Mouse (Mus musculus): Measurements from ENCODE around the gene Rpl15. TPM values are rescaled to one million over a fixed set of nuclear protein-coding genes. Genes with fewer than 3 reads are reported as not detected.
A peak's percentile ranks its signal among the peaks of the same experiment; 100 is the strongest.
"Not testable (repeated sequence)": the region's sequence is repeated elsewhere in the genome, so short reads cannot be mapped to it uniquely, and the experiment has no call there.

Gene Rpl15
- 1,000 to 10,000 TPM in 1 of 2 experiments, 100 to 1,000 TPM in 1; 891 to 1,133 TPM for polyA plus RNA-seq (2017; shearing (Covaris generic))

DNA sequence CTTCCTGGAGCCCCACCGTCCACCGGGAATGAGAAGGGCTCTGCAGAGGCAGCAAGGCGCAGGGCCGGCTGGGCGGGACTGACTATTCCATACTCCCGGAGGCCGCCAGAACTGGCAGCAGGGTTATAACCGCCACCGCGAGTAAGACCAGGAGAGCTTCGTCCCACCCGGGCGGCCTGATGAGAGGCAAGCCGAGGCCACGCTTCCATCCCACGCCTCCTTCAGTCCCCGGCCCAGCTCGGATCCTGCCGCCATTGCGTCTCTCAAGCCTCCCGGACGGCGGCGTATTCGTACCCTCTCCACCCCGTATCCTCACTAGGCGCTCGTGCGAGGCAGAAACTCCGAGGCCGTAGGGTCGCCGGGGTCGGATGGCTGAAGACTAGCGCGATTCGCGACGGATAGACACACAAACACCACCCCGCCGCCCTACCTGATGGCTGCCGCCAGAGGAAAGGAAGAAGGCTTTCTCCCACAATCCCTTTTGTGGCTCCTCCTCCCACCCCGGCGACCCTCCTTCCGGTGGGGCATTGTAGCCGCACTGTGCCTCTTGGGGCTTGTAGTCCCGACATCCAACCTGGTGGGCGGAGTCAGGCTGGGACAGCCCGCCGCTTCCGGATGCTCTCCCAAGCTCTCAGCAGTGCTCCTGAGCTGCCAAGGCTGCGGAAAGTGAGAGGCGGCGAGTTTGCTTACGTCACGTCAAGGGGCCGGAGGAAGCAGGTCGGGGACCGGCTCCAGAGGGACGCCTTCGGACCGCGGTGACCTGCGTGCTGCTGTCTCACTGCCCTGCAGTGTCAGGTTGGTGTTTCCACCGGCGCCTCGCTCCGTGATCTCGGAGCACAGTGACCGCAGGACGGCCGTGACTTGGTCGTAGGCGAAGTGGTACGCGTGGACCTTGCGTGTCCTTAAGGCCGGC lies at the start of gene Rpl15, which contains the start of gene Nkiras1:
Gene Rpl15 (minus strand): TSS at position 863 of the 913 bp plus-strand sequence.
Gene Nkiras1 (plus strand): TSS at position 608 of the 913 bp plus-strand sequence.
- ATAC-seq: peak; percentile 97

DNA sequence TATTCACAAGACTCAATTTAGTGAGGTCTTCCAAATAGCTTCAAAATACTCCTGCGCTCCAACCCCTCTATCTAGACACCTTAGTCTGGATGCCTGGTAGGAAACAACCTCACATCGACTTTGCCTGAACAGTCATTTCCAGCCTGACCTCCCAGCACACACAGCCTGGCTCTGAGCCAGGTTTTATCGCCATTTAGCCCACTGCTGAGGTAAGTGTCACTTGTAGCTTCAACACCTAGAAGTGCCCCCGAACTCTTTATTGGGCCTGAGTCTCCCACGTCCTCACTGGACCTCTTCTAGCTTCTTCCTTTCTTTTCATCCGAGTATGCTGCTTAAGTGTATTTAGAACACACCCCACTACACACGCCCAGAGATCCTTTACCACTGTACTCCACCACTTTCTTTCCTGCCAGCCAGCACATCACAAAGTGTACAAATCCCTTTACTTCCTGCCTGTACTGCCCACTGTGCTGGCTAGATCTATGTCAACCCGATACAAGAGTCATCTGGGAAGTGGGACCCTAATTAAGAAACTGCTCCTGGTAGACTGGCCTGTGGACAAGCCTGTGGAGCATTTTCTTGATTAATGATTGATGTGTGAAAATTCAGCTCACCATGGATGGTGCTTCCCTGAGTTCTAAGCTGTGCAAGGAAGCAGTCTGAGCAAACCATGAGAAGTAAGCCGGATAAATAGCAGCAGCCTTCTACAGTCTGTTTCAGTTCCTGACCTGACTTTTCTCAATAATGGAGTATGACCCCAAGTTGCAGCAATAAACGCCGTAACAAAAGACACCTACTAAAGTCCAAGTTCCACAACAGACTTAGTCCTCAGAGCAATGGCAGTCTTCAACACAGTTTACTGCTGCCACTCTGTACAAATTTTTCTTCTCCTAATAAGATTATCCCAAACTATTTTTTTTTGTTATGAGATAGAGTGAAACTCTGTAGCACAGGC lies 46.5 kb upstream of the Rpl15 start:
- no peak for ATAC-seq

DNA sequence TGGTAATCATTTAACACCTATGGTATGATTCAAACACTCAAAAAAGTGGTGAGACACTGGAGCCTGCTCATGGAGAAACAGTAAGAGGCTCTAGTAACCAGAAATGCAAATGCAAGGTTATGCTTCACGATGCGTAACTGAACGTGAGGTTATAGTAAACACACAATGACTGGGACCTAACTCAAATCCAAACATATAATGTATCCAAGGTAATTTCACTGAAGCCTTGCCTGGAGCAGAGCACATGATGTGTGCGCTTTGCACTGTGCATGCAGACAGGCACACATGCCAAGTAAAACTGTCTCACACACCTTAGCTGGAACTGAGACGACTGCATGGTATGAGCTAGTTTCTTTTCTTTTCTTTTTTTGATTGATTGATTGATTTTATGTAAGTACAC lies 33.0 kb upstream of the Rpl15 start:
- no peak for ATAC-seq

DNA sequence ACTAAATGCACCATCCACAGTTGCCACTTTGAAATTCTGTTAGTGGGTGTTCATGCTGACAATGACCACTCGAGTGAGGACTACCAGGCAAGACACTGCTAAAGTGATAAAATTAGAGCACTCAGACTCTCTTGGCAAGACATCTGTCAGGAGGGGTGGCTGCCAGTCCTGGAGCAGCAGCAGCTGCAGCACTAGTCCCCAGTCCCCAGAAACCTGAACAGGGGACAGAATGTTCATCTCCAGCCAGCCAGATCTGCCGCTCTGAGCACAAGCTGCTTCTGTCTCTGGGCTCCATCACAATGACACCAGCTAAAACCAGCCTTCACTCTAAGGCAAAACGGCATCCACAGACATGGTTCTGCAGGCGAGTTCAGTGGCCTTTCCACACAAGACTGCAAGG lies 32.1 kb upstream of the Rpl15 start:
- no peak for ATAC-seq

DNA sequence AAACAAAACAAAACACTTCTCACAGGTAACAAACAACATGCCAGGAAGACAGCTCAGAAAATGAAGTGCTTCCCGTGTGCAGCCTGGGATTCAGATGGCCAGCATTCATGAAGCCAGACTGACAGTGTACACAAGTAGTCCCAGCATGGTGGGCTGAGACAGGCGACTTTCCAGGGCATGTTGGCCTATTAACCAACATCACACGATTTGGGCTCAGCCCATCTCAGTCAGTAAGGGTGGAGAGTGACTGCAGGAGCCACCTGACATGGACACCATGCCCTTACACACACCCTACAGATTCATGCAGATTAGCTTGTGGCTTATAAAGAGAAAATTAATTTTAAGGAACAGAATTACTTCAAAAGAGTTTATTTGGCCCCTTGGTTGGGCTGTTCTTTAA lies 31.6 kb upstream of the Rpl15 start:
- no peak for ATAC-seq

- ATAC-seq: peak; percentile 30
These were observed 30.4 kb upstream of the Rpl15 start for GRCm38 (mm10) chr14:18301591-18301990.

DNA sequence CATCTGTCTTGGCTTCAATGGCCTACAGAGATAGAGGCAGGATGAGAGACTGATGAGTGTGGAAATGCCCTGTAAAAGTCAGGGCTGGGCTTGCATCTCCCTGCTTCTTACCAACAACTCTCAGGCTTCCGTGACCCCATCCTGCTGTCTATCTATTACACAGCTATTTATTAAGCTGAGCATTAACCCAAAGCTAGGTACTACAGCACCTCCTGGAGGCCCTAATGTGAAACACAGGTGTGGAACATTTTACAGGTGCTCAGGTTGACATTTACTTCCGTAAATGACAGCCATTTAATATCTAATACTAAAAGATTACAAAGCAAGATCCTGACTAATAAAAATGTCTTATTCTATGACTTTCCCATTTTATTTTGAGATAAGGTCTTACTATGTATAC lies 29.5 kb upstream of the Rpl15 start:
- peak; percentile 59 for ATAC-seq

- peak; percentile 61 for ATAC-seq
These were observed 27.7 kb upstream of the Rpl15 start for GRCm38 (mm10) chr14:18298874-18299273.

- ATAC-seq: no peak
These were observed 26.2 kb upstream of the Rpl15 start for GRCm38 (mm10) chr14:18297441-18297840.

DNA sequence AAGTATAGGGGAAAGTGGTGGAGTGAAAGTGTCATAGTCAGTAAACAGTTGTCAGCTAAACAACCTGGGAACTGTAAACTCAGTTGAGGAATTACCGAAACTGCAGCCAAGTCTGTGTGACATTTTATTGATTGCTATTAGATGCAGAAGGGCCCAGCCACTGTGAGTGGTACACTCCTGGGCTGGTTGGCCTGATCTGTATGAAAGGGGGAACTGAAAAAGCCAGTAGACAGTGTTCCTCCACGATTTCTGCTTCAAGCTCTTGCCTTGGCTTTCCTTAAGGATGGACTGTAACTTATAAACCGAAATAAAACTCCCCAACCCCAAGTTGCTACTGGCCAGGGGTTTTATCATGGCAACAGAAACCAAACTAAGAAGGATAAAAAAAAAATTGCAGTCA lies 21.4 kb upstream of the Rpl15 start:
- ATAC-seq: no peak

GRCm38 (mm10) chr14:18292111-18292510 lies 20.9 kb upstream of the Rpl15 start:
- no peak for ATAC-seq

DNA sequence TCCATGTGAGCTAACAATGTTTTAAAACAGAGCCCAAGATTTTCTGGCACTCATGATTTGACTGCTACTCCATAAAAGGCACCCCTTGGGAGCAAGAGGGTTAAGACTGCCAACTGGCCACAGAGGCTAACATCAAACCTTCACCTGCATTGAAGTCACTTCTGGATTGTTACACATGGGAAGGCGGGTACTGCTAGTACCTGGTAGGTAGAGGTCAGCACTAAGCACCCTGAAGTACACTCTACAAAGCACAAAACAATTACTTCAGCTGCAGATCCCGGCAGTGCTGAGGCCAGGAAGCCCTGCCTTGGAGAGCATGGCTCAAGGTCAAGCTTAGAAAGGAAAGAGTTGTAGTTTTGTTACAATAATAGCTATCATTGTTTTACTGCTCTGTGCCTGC lies 16.2 kb upstream of the Rpl15 start:
- ATAC-seq: no peak

DNA sequence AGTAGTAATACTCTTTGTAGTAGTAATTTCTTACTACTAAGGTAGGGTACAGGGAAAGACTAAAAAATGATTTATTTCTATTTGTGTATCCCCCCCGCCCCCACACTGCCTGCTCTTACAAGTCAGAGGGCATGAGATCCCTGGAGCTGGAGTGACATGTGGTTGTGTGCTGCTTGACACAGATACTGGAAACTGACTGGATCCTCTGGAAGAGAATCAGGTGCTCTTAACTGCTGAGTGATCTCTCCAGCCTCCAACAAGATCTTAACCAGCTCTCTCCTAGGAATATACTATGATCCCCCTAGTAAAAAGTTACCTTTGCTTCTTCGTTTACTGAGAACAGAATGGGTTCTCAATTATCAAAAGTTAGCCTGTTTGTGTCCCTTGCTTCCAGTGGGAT lies 15.2 kb upstream of the Rpl15 start:
- no peak for ATAC-seq

DNA sequence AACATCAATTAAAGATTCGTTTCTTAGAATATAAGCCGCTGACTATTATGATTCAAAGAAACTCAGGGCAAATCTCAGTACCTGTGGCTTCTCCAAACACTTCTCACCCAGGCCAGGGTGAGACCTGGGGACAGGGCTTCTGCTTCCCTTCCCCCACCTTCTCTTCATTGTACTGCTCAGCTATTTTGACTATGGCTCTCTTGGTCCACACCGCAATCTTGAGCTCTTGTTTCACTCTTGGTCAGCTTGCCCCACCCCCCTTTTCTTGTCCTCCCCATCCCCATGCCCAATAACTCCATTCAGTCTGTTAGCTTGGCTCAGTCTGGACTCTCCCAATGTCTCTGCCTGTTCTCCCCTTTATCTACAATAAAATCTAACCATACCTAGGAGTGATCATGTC lies 14.3 kb upstream of the Rpl15 start:
- ATAC-seq: no peak

- peak; percentile 77 for ATAC-seq
These were observed 13.4 kb upstream of the Rpl15 start for GRCm38 (mm10) chr14:18284581-18284980.

DNA sequence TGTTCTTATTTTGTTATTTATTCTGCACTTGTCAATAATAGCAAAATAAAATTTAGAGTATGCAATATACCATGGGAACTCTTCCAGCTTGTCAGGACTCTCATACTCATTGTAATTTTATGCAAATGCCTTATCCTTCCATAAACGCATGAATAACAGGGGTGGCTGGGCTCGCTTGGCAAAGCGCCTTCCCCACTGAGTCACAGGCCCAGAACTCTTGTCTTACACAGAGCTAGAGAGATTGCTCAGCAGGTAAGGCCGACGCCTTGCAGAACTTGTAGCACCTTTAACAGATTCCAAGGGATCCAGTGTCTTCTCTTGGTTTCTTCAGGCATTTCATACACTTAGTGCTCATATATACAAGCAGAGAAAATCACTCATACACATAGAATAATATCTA lies 9.2 kb upstream of the Rpl15 start:
- ATAC-seq: no peak

GRCm38 (mm10) chr14:18274526-18274925 lies 3.3 kb upstream of the Rpl15 start:
- ATAC-seq: no peak

- no peak for ATAC-seq
These were observed 475 bp upstream of the Rpl15 start for GRCm38 (mm10) chr14:18271666-18272065.

DNA sequence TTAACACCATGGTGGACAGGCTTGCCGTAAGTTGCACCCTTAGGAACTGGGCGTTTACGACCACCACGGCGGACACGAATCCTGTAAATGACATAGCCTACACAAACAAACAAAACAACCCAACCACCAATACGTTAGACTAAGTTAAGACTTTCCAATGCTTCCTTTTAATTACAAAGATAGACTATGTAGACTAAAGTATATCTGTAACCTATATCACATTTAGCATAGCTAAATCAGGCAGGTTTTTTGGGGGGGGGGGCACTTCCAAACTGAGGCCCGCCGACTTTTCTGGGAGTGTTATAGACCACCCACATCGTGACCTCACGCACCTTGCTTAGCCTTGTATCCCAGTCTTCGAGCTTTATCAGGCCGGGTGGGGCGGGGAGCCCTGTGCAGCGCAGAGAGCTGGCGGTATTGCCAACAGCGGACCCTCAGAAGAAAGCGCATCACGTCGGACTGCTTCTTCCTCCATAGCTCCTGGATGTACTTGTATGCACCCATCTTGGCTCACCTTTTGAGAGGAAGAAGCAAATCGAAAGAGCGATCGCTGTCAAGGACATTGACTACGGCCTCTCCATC lies 1.2 kb downstream of the Rpl15 start:
- not testable (repeated sequence) for ATAC-seq

DNA sequence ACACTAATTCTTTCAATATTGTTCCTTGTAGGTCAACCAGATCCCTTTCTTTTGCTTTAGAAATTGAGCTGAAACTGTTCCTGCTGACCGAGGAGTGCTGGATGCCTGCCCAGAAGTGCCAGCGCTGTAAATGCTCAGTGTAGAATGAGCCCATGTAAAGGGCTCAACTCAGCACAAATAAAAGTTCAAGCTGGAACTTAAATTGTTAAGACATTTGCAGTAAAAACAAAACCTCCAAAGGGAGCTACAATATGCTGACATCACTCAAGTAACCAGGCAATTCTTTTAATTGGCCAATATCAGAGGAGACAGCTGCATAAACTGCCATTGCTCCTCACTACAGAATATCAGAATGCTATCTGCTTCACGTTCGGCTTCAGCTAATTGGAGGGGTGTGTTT lies 7.8 kb downstream of the Rpl15 start:
- no peak for ATAC-seq

DNA sequence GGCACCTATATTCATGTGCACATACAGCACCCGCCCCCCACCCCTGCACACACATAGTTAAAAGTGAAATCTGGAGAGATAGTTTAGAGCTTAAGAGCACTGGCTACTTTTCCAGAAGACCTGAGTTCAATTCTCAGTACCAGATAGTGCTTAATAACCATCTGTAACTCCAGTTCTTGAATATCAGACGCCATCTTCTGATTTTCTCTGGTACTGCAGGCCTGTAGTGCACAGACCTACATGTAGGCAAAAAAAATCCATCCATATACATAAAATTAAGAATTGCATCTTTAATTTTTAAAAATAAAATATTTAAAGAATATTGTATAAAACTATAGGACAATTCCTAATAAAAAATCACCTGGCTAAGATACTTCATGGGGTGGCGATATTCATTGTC lies 10.0 kb downstream of the Rpl15 start:
- ATAC-seq: no peak

DNA sequence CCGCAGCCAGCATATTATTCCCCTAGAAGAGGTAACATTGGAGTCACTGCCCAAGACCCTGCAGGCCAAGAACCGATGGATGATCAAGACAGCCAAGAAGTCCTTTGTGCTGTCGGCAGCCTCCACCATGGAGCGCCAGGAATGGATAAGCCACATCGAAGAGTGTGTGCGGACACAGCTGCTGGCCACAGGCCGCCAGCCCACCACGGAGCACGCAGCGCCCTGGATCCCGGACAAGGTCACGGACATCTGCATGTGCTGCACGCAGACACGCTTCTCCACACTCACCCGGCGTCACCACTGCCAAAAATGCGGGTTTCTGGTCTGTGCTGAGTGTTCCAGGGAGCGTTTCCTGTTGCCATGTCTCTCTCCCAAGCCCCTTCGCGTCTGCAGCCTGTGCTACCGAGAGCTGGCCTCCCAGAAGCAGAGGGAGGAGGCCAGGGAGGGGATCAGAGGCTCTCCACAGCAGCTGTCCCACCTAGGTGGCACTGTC lies 28.5 kb downstream of the Rpl15 start:
- no peak for ATAC-seq

DNA sequence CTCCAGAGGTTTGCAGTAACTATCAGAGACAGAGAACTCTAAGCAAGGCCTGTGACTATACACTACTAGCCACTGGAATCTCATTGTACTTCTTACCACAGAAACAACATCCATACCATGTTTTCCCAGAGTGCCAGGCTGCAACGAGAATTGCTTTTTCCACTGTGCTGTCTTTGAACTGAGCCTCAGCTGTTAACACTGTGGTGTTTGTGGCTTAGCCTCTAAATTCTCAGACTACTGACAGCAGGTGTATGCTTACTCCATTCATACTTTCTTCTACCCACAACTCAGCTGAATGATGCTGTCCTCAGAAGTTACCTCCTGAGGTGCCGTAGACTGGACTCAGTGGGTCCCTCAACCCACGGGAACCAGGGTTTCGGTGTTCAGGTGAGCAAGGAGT lies 29.4 kb downstream of the Rpl15 start:
- ATAC-seq: no peak
